Mouse (Mus musculus): ENCODE data around the gene Tmem186.

GRCm38 (mm10) chr16:8666452-8666851, 28.9 kb upstream of the Tmem186 start:
- no peak for TF ChIP-seq CTCF (IDR thresholded peaks at IDR 0.05; ENCODE audit: low read depth)
- no peak for TF ChIP-seq EP300 (IDR thresholded peaks at IDR 0.05; ENCODE audit: low read depth)

Data from liver, postnatal 0 days (tissue).